Mouse (Mus musculus): ENCODE measurements at regions not wholly inside any gene's neighbourhood (a gene's known extent, or its start where the extent isn't known, plus 50 kb on each side); places are given as distances from the start of the nearest gene placed in this dataset.

GRCm38 (mm10) chr14:61786031-61786430 is 178.8 kb downstream of the Kcnrg start:
- no peak for TF ChIP-seq POLR2A (IDR thresholded peaks at IDR 0.05; ENCODE audit: control insufficient read depth, extremely low read depth, insufficient read depth, low read length, poor library complexity)
- no peak for TF ChIP-seq CTCF (IDR thresholded peaks at IDR 0.05; ENCODE audit: borderline replicate concordance, control insufficient read depth, extremely low read depth, insufficient read depth, low read length, poor library complexity)

All from thymus, adult 2 months (tissue).